Comparison of ENCODE assay signal across 9 mouse cellular contexts in the genomic region with DNA sequence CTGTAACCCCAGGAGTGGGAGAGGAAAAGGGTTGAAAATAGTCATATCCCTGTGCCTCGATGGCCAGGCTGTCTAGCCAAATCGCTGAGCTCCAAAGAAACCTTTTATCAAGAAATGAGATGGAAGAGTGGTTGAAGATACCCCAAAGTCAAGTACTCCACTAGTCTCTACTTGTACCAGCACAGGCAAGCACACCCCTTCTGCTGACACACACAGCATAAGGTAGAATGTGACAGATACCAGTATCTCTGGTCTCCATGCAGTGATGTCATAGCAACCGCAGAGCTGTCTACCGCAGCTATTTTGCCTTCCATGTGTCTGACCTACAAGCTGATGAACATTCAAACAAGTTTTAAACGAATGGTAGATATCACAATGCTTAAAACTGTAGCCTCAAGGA. TPM values are rescaled to one million over a fixed set of nuclear protein-coding genes. Genes with fewer than 3 reads are reported as not detected.
DNase-seq lines count a peak whose midpoint lies in the region; ATAC-seq and TF ChIP-seq lines count a peak whose summit lies in the region.
"Had no signal": no experiment of that assay in that cellular context is flagged by ENCODE, and none has a peak within 500 bp of the region (broad histone marks: within the 10 kb centered on the region; RNA-seq: fewer than 3 reads in every experiment).

No protein-coding gene starts in this region.

- no peak overlapping the region for H3K27ac ChIP-seq in forebrain, embryonic 10.5 days
- no peak overlapping the region for H3K27ac ChIP-seq in limb, embryonic 13.5 days
- no peak overlapping the region for H3K27ac ChIP-seq in stomach, postnatal 0 days (replicated peaks)

- no peak for TF ChIP-seq CTCF in stomach, postnatal 0 days (IDR thresholded peaks at IDR 0.05; ENCODE audit: low read depth)

- no peaks in the 10 kb centered on the region for H3K9me3 ChIP-seq in forebrain, embryonic 10.5 days
- H3K9me3 ChIP-seq in limb, embryonic 13.5 days, result no peaks in the 10 kb centered on the region
- no peaks in the 10 kb centered on the region for H3K9me3 ChIP-seq in stomach, postnatal 0 days (ENCODE audit: control insufficient read depth, low read length)

- no peak for TF ChIP-seq EP300 in stomach, postnatal 0 days (optimal IDR thresholded peaks at IDR 0.05)

- ATAC-seq in limb, embryonic 13.5 days (ENCODE audit: low FRiP score, low read depth), result no peak
- no peak for ATAC-seq in stomach, postnatal 0 days (ENCODE audit: low FRiP score, low TSS enrichment)

- WGBS in forebrain, embryonic 10.5 days, result 88% methylated on average over 5 of the region's 5 CpGs
- WGBS in limb, embryonic 13.5 days, result 85% methylated on average over 5 of the region's 5 CpGs
- 75% methylated on average over 5 of the region's 5 CpGs for WGBS in stomach, postnatal 0 days

- peak overlapping the region; percentile 48 for H3K9ac ChIP-seq in limb, embryonic 13.5 days
- H3K9ac ChIP-seq in stomach, postnatal 0 days (ENCODE audit: low read length), result 0 out of 2 replicates have a peak overlapping the region, but pooled peaks have one; percentile 8

- peak overlapping the region; percentile 98 for H3K4me3 ChIP-seq in forebrain, embryonic 10.5 days
- peak overlapping the region; percentile 71 for H3K4me3 ChIP-seq in limb, embryonic 13.5 days
- H3K4me3 ChIP-seq in stomach, postnatal 0 days (ENCODE audit: low read depth, low read length), result 0 out of 2 replicates have a peak overlapping the region, but pooled peaks have one; percentile 3

- H3K36me3 ChIP-seq in forebrain, embryonic 10.5 days (replicated peaks), result peaks cover 58% of the 10 kb centered on the region
- H3K36me3 ChIP-seq in limb, embryonic 13.5 days, result peaks cover 50% of the 10 kb centered on the region
- H3K36me3 ChIP-seq in stomach, postnatal 0 days (ENCODE audit: control insufficient read depth, insufficient read depth, low read length), result peaks cover 8% of the 10 kb centered on the region

- peaks cover 18% of the 10 kb centered on the region for H3K4me1 ChIP-seq in forebrain, embryonic 10.5 days
- peaks cover 21% of the 10 kb centered on the region for H3K4me1 ChIP-seq in limb, embryonic 13.5 days
- H3K4me1 ChIP-seq in stomach, postnatal 0 days (replicated peaks; ENCODE audit: control insufficient read depth, insufficient read depth), result 0 out of 2 replicates have a peak, but pooled peaks cover 2% of the 10 kb centered on the region

- peak; percentile 15 for DNase-seq in spleen, adult 12 weeks (ENCODE audit: low spot score)
- no peak for DNase-seq in spleen, postnatal 14 days (ENCODE audit: low spot score in 2 of 2)
- no peak for DNase-seq in forebrain, embryonic 10.5 days (ENCODE audit: extremely low spot score, low spot score)
- no peak for DNase-seq in stomach, postnatal 0 days (ENCODE audit: low spot score)
- DNase-seq in left cerebral cortex, adult 9 months (ENCODE audit: low spot score in 2 of 2), result no peak
- DNase-seq in adipocyte (ENCODE audit: low spot score), result no peak
- DNase-seq in thymus, postnatal 25 days, result no peak
- DNase-seq: lung, postnatal 4 days had no signal

- H3K27me3 ChIP-seq in forebrain, embryonic 10.5 days (ENCODE audit: poor library complexity, severe bottlenecking), result no peaks in the 10 kb centered on the region
- no peaks in the 10 kb centered on the region for H3K27me3 ChIP-seq in limb, embryonic 13.5 days
- no peaks in the 10 kb centered on the region for H3K27me3 ChIP-seq in stomach, postnatal 0 days (ENCODE audit: control insufficient read depth, insufficient read depth, low read length)

- peak overlapping the region; percentile 94 for H3K4me2 ChIP-seq in limb, embryonic 13.5 days (replicated peaks)
- 0 out of 2 replicates have a peak overlapping the region, but pooled peaks have one; percentile 29 for H3K4me2 ChIP-seq in stomach, postnatal 0 days (replicated peaks; ENCODE audit: low read depth)

RNA-seq across cellular contexts. Expression of a gene that starts 2.1 kb away (rescaled TPM):
- 272 and 276 TPM in 2 replicates for polyA plus RNA-seq in forebrain, embryonic 10.5 days (2016; fragmentation: Nextera tagmentation; extraction: Ambion mirVana)
- 156 and 165 TPM in 2 replicates for polyA plus RNA-seq in limb, embryonic 13.5 days (2015; fragmentation: Nextera tagmentation; extraction: Ambion mirVana)
- 33.0 and 40.4 TPM in 2 replicates for polyA plus RNA-seq in stomach, postnatal 0 days (2015; fragmentation: Nextera tagmentation; extraction: Ambion mirVana)

RNA-seq across cellular contexts. Expression of a gene that starts 17.4 kb away (rescaled TPM):
- 105 and 108 TPM in 2 replicates for polyA plus RNA-seq in forebrain, embryonic 10.5 days (2016; fragmentation: Nextera tagmentation; extraction: Ambion mirVana)
- 67.2 and 69.9 TPM in 2 replicates for polyA plus RNA-seq in limb, embryonic 13.5 days (2015; fragmentation: Nextera tagmentation; extraction: Ambion mirVana)
- 30.2 and 33.5 TPM in 2 replicates for polyA plus RNA-seq in stomach, postnatal 0 days (2015; fragmentation: Nextera tagmentation; extraction: Ambion mirVana)

RNA-seq across cellular contexts. Expression of a gene that starts 43.4 kb away (rescaled TPM):
- polyA plus RNA-seq in forebrain, embryonic 10.5 days (2016; fragmentation: Nextera tagmentation; extraction: Ambion mirVana), result 18.0 and 20.3 TPM in 2 replicates
- polyA plus RNA-seq in limb, embryonic 13.5 days (2015; fragmentation: Nextera tagmentation; extraction: Ambion mirVana), result 19.8 and 19.9 TPM in 2 replicates
- polyA plus RNA-seq in stomach, postnatal 0 days (2015; fragmentation: Nextera tagmentation; extraction: Ambion mirVana), result 5.1 and 5.6 TPM in 2 replicates

RNA-seq across cellular contexts. Expression of a gene that starts 48.2 kb away (rescaled TPM):
- polyA plus RNA-seq in forebrain, embryonic 10.5 days (2016; fragmentation: Nextera tagmentation; extraction: Ambion mirVana), result 0.25 and 0.36 TPM in 2 replicates
- polyA plus RNA-seq in limb, embryonic 13.5 days (2015; fragmentation: Nextera tagmentation; extraction: Ambion mirVana), result 0.08 TPM in 1 of 2 replicates, not detected in the other
- 0.33 and 0.34 TPM in 2 replicates for polyA plus RNA-seq in stomach, postnatal 0 days (2015; fragmentation: Nextera tagmentation; extraction: Ambion mirVana)

Comparison
In these comparisons a context has a peak if more than half of its experiments do, and no peak if none do; other contexts are left out.
1. H3K4me3 ChIP-seq: peak in every context shown above with its lines; median percentile 98 in forebrain, embryonic 10.5 days; 71 in limb, embryonic 13.5 days; 3 in stomach, postnatal 0 days.